Comparison of ENCODE assay signal across 16 mouse cellular contexts in genomic region chr10:53612172-53612571, GRCm38 (mm10). TPM values are rescaled to one million over a fixed set of nuclear protein-coding genes. Genes with fewer than 3 reads are reported as not detected.
DNase-seq lines count a peak whose midpoint lies in the region; ATAC-seq and TF ChIP-seq lines count a peak whose summit lies in the region.
"Had no signal": no experiment of that assay in that cellular context is flagged by ENCODE, and none has a peak within 500 bp of the region (broad histone marks: within the 10 kb centered on the region; RNA-seq: fewer than 3 reads in every experiment).

No protein-coding gene starts in this region.

- TF ChIP-seq CTCF in kidney, adult 2 months (conservative IDR thresholded peaks at IDR 0.05; ENCODE audit: insufficient read depth, insufficient read length, low read depth, low read length) = no peak

- TF ChIP-seq POLR2A in kidney, adult 2 months (IDR thresholded peaks at IDR 0.05; ENCODE audit: low read depth, low read length) = no peak

- H3K27ac ChIP-seq in embryonic facial prominence, embryonic 14.5 days (replicated peaks; ENCODE audit: low read depth, low read length) = no peak overlapping the region
- H3K27ac ChIP-seq in embryonic facial prominence, embryonic 10.5 days (replicated peaks) = no peak overlapping the region
- H3K27ac ChIP-seq in neural tube, embryonic 13.5 days (replicated peaks) = no peak overlapping the region
- no peak overlapping the region for H3K27ac ChIP-seq in kidney, adult 2 months (ENCODE audit: insufficient read depth, low read depth, low read length)
- H3K27ac ChIP-seq: embryonic facial prominence, embryonic 12.5 days; gastrocnemius, adult 2 months; liver, embryonic 14.5 days; midbrain, embryonic 10.5 days; stomach, postnatal 0 days had no signal

- no peak overlapping the region for H3K4me3 ChIP-seq in embryonic facial prominence, embryonic 14.5 days (ENCODE audit: low read depth, low read length)
- no peak overlapping the region for H3K4me3 ChIP-seq in embryonic facial prominence, embryonic 10.5 days
- H3K4me3 ChIP-seq in neural tube, embryonic 13.5 days = no peak overlapping the region
- H3K4me3 ChIP-seq in kidney, adult 2 months (ENCODE audit: insufficient read depth, low read depth, low read length) = no peak overlapping the region
- H3K4me3 ChIP-seq: embryonic facial prominence, embryonic 12.5 days; gastrocnemius, adult 2 months; heart, embryonic 12.5 days; midbrain, embryonic 10.5 days had no signal

- ATAC-seq in embryonic facial prominence, embryonic 14.5 days (ENCODE audit: low read depth) = no peak
- ATAC-seq in neural tube, embryonic 13.5 days (ENCODE audit: low read depth) = peak; percentile 59; the same call in 1 of the 2 replicates
- ATAC-seq in megakaryocyte, adult 5-6 weeks (ENCODE audit: poor library complexity, severe bottlenecking) = no peak
- ATAC-seq: inflammation-experienced regulatory T-cells, adult 6 months had no signal

- 74% methylated on average over 1 of the region's 1 CpGs for WGBS in embryonic facial prominence, embryonic 14.5 days
- WGBS in embryonic facial prominence, embryonic 10.5 days = 79% methylated on average over 1 of the region's 1 CpGs
- WGBS in neural tube, embryonic 13.5 days = 63% methylated on average over 1 of the region's 1 CpGs
- WGBS in kidney, adult 2 months = 64% methylated on average over 1 of the region's 1 CpGs

- no peak overlapping the region for H3K4me2 ChIP-seq in embryonic facial prominence, embryonic 14.5 days (ENCODE audit: low read depth, low read length)
- H3K4me2 ChIP-seq in neural tube, embryonic 13.5 days = no peak overlapping the region
- H3K4me2 ChIP-seq: embryonic facial prominence, embryonic 12.5 days; heart, embryonic 12.5 days had no signal

- peak; percentile 13 for DNase-seq in embryonic facial prominence, embryonic 14.5 days (ENCODE audit: low spot score)
- DNase-seq in embryonic facial prominence, embryonic 10.5 days (ENCODE audit: low spot score) = no peak
- no peak for DNase-seq in neural tube, embryonic 10.5 days (ENCODE audit: extremely low spot score, low spot score)
- peak; percentile 72 to 82 for DNase-seq in layer of hippocampus, adult 18-20 months (ENCODE audit: low spot score in 2 of 2)
- DNase-seq in telencephalon, adult 2 months (ENCODE audit: low read depth, low spot score) = peak; percentile 67
- no peak for DNase-seq in kidney, adult 2 months
- DNase-seq: gastrocnemius, adult 2 months; right cerebral cortex, postnatal 4 days had no signal

- H3K9me3 ChIP-seq in embryonic facial prominence, embryonic 14.5 days (ENCODE audit: control insufficient read depth, low read length) = no peaks in the 10 kb centered on the region
- H3K9me3 ChIP-seq in embryonic facial prominence, embryonic 10.5 days = no peaks in the 10 kb centered on the region
- H3K9me3 ChIP-seq in neural tube, embryonic 13.5 days = no peaks in the 10 kb centered on the region
- H3K9me3 ChIP-seq: embryonic facial prominence, embryonic 12.5 days; heart, embryonic 12.5 days; midbrain, embryonic 10.5 days had no signal

- no peaks in the 10 kb centered on the region for H3K27me3 ChIP-seq in embryonic facial prominence, embryonic 14.5 days (replicated peaks; ENCODE audit: control insufficient read depth, insufficient read depth, low read length)
- no peaks in the 10 kb centered on the region for H3K27me3 ChIP-seq in embryonic facial prominence, embryonic 10.5 days (replicated peaks; ENCODE audit: low read depth, poor library complexity, severe bottlenecking)
- H3K27me3 ChIP-seq in neural tube, embryonic 13.5 days = no peaks in the 10 kb centered on the region
- H3K27me3 ChIP-seq in kidney, adult 2 months (replicated peaks; ENCODE audit: control insufficient read depth, insufficient read depth, low read length) = no peaks in the 10 kb centered on the region
- H3K27me3 ChIP-seq: embryonic facial prominence, embryonic 12.5 days; heart, embryonic 12.5 days had no signal

- peaks cover 69% of the 10 kb centered on the region for H3K36me3 ChIP-seq in embryonic facial prominence, embryonic 14.5 days (ENCODE audit: control insufficient read depth, insufficient read depth, low read length)
- H3K36me3 ChIP-seq in embryonic facial prominence, embryonic 10.5 days (replicated peaks) = peaks cover 94% of the 10 kb centered on the region
- H3K36me3 ChIP-seq in neural tube, embryonic 13.5 days = peaks cover 58% of the 10 kb centered on the region
- H3K36me3 ChIP-seq in kidney, adult 2 months (ENCODE audit: control insufficient read depth, insufficient read depth, low read length) = peaks cover 4% of the 10 kb centered on the region; the same call in 1 of the 2 replicates

- no peak overlapping the region for H3K9ac ChIP-seq in embryonic facial prominence, embryonic 14.5 days (ENCODE audit: low read depth, low read length)
- no peak overlapping the region for H3K9ac ChIP-seq in neural tube, embryonic 13.5 days
- H3K9ac ChIP-seq: embryonic facial prominence, embryonic 12.5 days; heart, embryonic 12.5 days; liver, embryonic 14.5 days had no signal

- no peaks in the 10 kb centered on the region for H3K4me1 ChIP-seq in embryonic facial prominence, embryonic 14.5 days (ENCODE audit: control insufficient read depth, insufficient read depth, low read length)
- no peaks in the 10 kb centered on the region for H3K4me1 ChIP-seq in embryonic facial prominence, embryonic 10.5 days
- H3K4me1 ChIP-seq in neural tube, embryonic 13.5 days (replicated peaks) = no peaks in the 10 kb centered on the region
- peaks cover 5% of the 10 kb centered on the region; the same call in 1 of the 2 replicates for H3K4me1 ChIP-seq in kidney, adult 2 months (ENCODE audit: control insufficient read depth, insufficient read depth, low read length)
- H3K4me1 ChIP-seq: embryonic facial prominence, embryonic 12.5 days; heart, embryonic 12.5 days; midbrain, embryonic 10.5 days had no signal

RNA-seq across cellular contexts. Expression of gene Asf1a, which starts 15.6 kb away (rescaled TPM):
- polyA plus RNA-seq in embryonic facial prominence, embryonic 14.5 days (2014; fragmentation: Nextera tagmentation; extraction: Ambion mirVana) = 94.9 and 102 TPM in 2 replicates
- 163 and 164 TPM in 2 replicates for polyA plus RNA-seq in embryonic facial prominence, embryonic 10.5 days (2016; fragmentation: Nextera tagmentation; extraction: Ambion mirVana)
- 88.2 and 107 TPM in 2 replicates for polyA plus RNA-seq in neural tube, embryonic 13.5 days (2015; fragmentation: Nextera tagmentation; extraction: Ambion mirVana)
- total RNA-seq in layer of hippocampus, adult 18-20 months (2021) = 10 to 100 TPM; 22.7 to 25.0 TPM
- 50.3 and 58.2 TPM in 2 replicates for total RNA-seq in megakaryocyte, adult 5-6 weeks (2015)
- total RNA-seq in megakaryocyte, adult 5-6 weeks (2017) = 25.2 and 35.4 TPM in 2 replicates
- polyA plus RNA-seq in kidney, adult 2 months (2012; rRNA removed) = 5.6 and 6.2 TPM in 2 replicates

RNA-seq across cellular contexts. Expression of gene Mcm9, which starts 18.1 kb away (rescaled TPM):
- polyA plus RNA-seq in embryonic facial prominence, embryonic 14.5 days (2014; fragmentation: Nextera tagmentation; extraction: Ambion mirVana) = 9.6 and 12.7 TPM in 2 replicates
- 13.5 and 14.1 TPM in 2 replicates for polyA plus RNA-seq in embryonic facial prominence, embryonic 10.5 days (2016; fragmentation: Nextera tagmentation; extraction: Ambion mirVana)
- polyA plus RNA-seq in neural tube, embryonic 13.5 days (2015; fragmentation: Nextera tagmentation; extraction: Ambion mirVana) = 6.4 and 9.1 TPM in 2 replicates
- 1 to 10 TPM; 4.5 to 5.0 TPM for total RNA-seq in layer of hippocampus, adult 18-20 months (2021)
- 17.7 and 20.0 TPM in 2 replicates for total RNA-seq in megakaryocyte, adult 5-6 weeks (2015)
- total RNA-seq in megakaryocyte, adult 5-6 weeks (2017) = 15.4 and 16.5 TPM in 2 replicates
- 2.9 and 3.1 TPM in 2 replicates for polyA plus RNA-seq in kidney, adult 2 months (2012; rRNA removed)

Comparison
In these comparisons a context has a peak if more than half of its experiments do, and no peak if none do; other contexts are left out.
1. DNase-seq: peak in embryonic facial prominence, embryonic 14.5 days (single experiment), layer of hippocampus, adult 18-20 months (2 of 2) and telencephalon, adult 2 months (single experiment); none in embryonic facial prominence, embryonic 10.5 days (single experiment), neural tube, embryonic 10.5 days (single experiment) and kidney, adult 2 months (single experiment).
2. RNA of gene Asf1a, which starts 15.6 kb away (polyA plus RNA-seq): 163 to 164 TPM in embryonic facial prominence, embryonic 10.5 days, 94.9 to 102 TPM in embryonic facial prominence, embryonic 14.5 days and 88.2 to 107 TPM in neural tube, embryonic 13.5 days; 5.6 to 6.2 TPM in kidney, adult 2 months; every median in the first group is over 10 times any median in the second.